Mouse (Mus musculus) kidney, postnatal 36 days (tissue): ENCODE results near the gene Auts2.
A peak's percentile ranks its signal among the peaks of the same experiment; 100 is the strongest.

Experiments
- DNase-seq, 2 experiments: peaks; one replicate each; pipeline ENCODE4 v3.0.0; 2021 to 2022; ENCODE audit warnings: mixed read lengths in 2 of 2

The Auts2 gene

DNA sequence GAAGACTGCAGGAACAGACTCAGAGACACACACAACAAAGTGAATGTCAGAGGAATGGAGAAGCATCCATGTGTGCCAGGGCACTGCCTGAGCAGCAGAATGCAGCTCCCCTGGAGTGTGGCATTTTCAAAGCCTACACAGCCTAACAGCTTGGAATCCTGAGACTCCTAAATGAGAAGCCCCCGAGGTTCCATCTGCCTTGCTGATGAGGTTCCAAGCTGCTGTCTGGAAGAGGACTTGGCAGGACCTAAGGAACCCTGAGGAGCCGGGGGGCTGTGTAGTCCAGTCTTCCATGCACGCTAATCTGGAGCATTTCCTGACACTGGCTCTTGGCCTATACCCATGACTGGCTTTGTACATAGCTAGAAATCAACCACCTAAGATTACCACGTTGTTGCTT is 670.0 kb downstream of the Auts2 start:
- DNase-seq: no peak

DNA sequence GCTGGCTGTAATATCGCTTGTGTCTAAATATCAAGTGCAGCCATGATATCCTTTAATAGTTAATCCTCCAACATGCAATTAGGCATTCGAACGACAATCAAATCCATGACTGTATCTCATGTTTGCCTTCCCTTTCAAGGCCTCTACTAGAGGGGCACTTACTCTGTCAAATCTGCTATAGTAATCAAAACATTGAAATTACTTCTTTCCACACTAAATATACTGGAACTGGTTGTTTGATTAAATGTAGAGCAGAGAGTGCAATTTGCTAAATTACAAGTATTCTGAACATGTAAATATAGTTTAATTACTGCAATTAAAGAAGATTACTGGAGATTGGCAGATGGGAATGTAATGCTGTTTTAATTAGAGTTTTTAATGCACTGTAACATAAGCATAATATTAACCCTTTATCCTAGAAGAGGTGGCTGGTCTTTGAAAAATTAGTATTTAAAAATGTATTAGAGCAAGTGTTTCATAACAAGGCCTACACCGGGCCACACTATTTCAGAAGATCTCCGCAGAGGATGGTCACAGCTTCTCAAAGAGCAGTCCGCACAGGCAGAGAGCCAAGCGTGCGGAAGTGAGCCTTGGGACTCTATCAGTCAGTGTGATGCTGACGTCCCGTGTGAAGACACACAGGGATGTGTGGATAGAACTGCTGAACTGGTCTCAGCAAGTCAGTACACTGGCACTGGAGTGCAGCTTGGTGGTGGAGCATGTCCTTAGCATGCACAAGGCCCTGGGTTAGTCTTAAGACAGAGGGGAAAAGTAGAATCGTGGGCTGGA is 673.2 kb downstream of the Auts2 start:
- no peak for DNase-seq

DNA sequence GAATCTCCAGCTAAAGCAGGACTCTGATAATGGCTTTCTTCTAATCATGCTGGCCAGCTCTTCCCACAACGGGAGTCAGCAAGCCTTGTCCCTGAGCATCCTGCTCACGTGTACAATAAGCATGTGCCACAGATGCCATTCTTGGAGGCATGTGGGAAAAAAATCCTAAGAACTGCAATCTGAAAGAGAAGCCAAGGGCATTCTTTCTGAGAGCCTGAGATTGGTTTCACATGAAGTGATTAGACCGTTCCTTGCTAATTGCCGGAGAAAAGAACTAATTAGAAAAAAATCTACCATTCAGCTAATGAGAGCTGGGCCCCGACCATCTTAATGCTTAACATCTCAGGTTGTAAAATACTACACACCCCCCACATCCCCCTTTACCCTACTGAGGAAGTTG is 677.9 kb downstream of the Auts2 start:
- no peak for DNase-seq

DNA sequence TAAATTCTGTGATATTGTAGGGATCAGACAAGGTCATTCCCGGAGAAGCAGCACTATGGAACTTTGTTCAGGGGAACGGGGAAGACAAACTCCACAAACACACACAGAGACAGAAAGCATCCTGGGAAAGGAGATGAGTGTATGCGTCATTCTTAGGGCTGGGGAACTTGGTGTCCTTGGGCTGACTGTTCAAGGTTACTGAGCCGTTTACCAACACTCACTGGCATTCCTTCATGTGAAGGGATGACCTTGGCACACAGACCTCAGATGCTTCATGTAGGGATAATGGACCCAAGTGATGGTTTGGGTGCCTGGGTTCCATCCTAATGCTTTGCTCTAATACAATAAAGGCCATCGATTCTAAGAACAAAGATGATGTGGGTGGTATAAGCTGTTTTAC is 685.2 kb downstream of the Auts2 start:
- DNase-seq: no peak

DNA sequence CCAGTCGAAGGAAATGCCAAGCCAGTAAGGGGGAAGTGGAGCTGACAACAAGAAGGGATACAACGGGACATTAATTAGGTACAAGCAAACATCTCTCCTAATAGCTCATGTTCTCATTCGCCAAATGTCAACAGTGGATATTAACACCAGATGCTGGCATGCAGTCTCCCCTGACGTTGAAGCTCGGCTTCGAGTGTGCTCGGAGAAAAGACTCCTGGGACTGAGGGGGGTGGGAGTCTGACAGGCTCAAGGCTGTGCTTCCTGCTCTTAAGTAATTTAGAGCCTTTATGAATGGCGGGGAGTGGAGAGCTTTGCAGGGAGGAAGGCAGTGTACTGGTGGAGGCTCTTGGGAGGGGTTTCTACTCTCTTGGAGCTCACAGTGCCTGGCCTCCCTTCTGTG is 687.8 kb downstream of the Auts2 start:
- DNase-seq: peak; percentile 17 to 28

DNA sequence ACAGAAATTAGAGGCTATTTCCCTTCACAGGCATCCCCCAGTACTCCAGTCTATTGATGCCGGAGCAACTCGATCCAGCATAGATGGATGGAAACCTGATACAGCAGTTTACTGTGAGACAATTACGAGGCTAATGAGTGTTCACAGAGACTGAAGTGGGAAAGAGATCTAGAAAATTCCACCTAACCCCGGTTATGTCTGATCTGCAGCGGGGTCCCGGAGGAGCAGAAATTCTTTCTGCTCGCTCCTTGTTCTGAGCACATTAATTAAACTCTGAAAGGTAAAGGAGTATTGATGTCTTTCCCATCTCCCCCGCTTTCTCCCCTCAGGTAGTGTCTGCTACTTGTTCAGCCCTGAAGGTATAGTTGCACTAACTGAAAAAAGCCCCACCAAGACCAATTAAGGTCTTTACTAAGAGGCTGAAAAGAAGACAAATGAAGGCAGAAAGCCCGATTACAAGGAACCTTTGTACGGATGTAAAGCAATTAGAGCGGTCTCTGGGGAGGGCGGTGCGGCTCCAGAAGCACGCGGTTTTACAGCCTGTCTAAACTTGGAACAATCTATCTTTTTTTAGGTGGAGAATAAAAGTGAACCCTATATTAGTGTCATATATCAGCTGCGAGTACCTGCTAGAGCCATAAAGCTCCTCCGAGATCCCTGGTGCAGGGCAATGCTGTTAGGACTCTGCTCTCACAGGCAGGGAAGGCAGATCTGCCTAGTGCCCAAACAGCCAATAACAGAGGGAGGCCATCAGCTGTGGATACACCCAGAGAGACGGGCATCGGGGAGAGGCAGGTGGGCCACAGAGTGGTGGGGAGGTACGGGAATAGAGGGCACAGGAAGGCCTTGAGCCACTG is 691.3 kb downstream of the Auts2 start:
- no peak for DNase-seq

DNA sequence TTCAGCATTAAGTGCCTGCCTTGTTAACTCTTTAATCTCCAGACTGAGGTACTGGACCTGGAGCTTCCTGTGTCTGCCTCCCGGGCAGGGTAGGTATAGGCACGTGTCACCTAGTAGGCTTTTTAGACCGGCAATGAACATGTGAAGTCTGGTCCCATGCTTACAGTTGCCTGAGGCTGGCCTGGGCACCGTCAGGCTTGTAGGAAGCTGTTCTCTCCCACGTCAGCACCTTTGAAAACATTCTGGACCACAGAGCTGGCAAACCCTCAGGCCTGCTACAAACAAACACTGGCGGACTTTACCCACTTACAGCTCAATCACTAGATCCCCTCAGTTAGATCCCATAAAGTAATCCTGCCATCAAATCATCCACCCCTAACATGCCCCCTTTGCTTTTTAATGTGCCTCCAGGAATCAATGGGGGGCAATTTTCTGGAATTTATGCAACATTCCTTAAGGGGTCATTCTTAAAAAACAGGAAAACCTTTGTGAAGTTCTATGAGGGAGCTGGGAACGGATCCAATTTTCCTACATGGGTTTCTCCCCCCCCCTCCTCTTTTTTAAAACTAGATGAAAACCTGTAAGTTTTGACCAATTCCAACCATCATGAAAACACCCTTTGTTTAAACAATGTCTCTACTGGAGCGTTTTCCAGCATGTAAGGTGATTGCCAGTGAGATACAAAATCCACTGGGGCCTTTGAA is 692.4 kb downstream of the Auts2 start:
- peak in 1 of 2 experiments; percentile 31 for DNase-seq

DNA sequence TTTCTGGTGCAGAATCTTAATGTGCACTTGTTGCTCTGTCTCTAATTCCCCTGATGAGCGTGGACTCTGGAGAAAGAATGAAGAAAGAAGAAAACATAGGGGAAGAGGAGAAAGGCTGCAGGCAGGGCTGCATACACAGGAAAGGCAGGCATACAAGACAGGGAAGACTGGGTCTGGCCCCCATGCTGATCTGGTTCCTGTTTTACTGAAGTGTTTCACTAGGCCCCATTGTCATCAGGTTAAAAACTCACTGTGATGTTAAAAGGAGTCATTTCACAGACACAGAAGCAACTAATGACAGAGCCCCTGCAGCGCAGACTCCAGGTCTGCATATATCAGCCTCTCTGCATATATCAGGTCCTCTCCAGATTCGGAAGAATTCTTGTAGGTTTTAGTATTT is 693.5 kb downstream of the Auts2 start:
- no peak for DNase-seq

DNA sequence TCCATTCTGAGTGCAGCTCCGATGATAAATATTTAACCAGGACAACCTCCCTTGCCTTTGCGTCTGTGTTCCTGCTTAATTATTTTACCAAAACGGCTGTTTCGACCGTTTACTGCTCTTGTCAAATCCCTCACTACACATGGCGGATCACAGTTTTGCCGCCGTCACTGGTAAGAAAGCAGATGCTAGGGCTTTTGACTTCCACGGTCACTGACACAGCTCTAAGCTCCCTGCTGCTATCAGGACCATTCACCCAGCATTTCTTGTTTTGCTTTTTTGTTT is 698.7 kb downstream of the Auts2 start:
- peak; percentile 19 to 37 for DNase-seq

DNA sequence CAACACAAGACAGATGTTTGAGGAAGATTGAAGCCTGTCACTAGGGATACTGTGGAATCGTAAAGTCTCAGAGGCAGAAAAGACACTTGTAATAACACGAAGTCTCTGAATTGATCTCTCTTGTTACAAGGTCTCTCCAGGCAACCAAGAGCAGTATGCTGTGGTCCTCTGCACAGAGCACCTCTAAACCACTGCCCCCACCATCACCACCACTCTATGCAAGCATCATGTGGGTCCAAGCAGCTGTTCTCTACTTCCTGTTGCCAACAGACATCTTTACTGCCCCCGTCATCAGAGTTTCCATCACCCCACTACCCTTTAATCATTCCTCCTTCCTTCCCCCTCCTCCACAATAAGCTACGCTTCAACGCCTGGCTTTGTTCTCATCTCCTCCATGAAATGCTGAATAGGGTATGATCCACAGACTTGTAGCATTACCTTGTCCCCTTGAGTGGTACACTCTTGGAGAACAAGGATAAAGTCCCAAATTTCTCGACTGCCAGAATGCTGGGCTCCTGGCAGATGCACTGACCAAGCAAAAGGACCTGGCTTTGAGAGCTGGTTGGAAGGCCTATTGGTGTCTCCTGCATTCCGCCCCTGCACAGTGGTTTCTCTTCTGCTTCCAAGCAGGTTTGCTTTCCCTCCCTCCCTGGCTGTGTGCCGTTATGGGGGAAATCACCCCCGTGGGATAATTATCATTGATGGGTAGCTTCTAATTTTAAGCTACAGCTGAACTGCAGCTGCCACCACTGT is 699.2 kb downstream of the Auts2 start:
- no peak for DNase-seq

DNA sequence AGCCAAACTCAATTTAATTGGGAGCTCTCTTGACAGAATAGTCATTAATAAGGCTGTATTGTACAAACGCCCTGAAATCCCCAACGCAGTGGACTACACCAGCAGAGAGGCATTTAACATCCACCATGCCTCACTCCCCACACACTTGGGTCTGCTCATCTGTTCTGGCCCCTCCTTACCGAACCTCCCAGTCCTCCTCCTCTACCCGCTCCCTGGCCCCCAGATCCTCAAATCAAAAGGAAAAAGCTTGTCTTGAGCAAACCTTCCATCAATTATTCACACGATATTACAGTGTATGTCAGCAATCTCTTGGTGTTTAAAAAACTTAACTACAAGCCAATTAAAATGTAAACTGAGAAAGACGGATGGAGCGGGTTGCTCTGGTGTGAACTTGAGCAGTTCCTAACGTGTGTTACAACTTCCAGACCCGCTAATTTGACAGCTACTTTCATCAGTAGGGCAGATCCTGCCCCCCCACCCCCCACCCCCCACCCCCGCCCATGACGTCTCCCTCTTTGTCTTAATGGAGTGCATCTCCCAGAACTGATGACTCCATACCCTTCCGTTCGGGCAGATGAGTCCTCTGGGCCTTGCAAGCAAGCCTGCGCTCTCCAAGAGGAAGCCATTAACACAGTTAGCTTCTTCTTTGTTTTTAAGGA is 703.4 kb downstream of the Auts2 start:
- DNase-seq: no peak

DNA sequence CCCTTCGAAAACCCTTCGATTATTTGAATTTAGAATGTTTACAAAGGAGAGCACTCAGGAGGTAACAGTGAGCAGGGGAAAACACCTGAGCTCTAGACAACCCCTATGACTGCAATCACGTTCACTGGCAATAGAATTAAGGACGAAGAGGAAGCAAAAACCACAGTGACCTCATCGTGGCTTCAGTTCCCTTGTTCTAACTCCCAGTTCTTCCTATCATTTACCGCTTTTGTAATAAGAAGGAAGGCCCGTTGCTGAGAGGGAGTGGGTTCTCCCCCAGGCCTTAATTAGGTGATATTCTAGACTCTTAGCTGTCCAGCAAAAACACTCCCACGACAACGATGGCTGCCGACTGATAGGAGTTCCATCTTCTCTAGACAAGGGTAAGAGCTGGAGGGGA is 704.1 kb downstream of the Auts2 start:
- DNase-seq: no peak

DNA sequence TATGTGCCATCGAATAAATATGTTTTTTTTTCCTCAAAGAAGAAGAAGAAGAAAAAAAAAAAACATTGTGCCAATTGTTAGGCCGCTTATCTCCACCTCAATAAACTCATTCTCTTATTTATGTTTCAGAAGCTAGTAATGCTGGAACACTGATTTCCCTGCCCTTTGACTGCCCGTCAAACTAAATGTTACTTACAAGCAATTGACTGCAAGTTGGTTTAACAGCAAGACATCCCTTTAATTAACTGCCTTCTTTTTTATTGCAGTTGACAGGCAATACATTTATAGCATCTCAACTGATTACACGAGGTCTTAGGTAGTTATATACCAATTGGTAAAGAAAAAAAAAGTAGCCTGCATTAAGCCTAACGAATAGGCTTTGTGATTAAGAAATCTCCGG is 705.1 kb downstream of the Auts2 start:
- no peak for DNase-seq

DNA sequence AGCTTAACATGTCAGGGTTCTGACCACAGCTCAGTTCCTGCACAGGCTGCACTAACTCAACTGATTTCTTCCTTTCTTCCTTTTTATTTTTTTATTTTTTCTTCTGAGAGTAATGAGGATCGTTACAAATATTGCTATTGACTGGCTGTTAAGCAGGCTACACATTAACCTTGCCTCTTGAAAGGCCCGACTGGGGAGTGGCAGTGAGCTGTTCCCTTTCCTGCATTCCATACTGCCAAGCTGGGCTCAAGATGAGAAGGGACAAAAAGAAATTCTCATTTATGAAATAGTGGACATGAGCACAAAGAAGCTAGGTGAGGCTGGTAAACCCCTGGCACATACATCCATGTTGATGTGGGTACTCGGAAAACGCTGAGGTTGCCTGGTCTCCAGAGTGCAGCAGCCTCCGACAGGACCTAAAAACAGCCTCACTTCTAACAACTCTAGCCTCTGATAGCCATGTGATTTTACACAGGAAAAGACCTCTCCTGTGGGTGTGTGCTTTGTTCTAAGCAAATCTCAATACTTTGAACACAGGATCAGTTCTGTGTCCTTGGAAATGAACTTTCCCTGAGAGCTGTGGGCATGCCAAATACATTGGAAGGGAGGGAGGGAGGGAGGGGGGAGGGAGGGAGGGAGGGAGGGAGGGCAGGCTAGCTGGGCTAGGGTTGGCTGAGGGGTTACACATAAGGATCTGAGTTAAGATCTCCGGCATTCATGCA is 707.0 kb downstream of the Auts2 start:
- DNase-seq: no peak

DNA sequence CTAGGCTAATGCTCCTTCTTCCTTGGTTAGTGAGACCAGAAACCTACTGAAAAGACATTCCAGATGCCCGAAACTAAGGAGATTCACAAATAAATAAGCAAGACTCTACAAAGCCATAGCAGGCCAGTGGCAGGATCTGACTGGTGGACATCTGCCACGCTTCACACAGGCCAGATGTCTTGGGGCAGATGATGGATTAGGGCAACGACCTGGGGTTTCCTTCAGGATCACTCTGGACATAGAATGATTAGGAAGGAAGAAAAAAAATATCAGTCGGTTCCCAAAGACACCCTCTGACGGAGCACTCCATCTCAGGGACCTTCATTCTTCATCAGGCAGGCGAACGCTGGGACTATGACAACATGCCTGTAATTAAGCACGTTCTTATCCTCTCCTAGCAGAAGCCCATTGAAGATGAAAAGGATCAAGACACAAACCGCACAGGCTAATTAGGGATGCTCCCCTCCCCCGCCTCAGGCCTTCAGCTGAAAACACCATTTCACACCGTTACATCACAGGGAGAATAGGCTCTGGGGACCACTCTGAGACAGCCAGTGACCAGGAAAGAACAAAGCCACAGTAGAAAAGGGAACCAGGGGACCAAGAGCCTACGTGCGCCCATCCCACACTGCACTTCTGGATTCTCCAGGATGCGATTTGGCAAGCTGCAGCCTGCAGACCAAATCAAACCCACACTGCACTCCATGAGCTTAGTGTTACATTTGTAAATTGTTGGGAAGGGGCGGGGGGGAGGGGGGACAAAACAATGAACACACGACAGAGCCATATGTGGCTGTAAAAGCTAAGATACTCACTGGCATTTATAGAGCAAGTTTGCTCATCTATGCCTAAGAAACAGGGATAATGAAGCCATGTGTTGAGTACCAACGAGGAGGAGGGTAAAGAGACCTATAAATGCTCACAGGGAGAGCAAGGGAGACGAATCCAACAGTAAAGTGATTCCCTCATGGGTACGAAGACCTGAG is 710.0 kb downstream of the Auts2 start:
- no peak for DNase-seq

DNA sequence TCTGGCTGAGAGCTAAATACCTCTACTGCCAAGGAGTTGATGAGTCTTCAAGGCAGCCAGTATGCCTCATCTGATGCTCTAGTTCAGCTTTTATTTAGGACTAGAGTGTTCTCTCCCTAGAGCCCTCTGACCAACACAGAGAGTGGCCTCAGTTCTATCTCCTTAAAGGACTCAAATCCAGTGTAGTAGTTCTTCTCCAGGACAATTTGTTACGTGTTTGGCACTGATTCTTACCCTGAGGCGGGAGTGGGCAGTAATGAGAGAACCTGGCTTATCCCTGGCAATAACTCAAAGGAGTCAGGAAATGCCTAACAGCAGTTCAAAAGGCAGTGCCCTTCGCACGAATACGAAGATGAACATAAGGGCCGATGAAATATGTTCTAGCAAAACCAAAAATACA is 713.0 kb downstream of the Auts2 start:
- no peak for DNase-seq

DNA sequence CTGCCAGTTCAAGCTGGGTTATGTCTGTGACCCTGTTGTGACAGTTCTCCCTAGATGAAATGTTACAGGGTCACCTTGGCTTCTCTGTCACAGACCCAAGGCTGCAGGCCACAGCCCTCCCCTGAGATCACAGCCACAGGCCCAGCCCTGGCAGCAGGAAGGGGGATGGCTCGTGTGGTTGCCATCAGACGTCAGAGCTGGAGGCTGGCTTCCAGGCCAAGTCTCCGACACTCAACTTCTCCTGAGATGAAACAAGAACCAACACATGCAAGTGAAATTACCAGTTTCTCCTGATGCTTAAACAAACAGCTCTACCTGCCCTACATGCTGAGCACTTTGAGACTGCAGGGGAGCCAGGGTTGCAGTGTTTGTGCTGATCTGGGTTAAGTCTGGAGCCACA is 713.9 kb downstream of the Auts2 start:
- DNase-seq: no peak

DNA sequence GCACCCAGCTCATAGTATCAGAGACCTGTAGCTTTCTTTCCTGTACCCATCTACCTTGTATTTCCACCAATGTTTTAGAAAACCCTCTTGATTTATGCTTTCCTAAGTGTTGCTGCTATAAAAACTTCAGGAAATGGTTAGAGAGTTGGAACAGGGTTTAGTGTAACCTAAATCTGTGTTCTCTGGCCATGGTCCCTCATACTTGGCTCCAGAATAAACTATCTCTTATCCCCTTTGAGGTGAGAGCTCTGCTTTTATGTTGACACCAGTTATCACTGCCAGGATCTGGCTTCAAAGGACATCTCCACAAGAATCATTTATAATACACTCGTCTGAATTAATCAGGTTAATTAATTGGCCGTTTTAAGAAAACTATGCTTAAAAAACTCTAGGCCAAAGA is 714.5 kb downstream of the Auts2 start:
- no peak for DNase-seq

DNA sequence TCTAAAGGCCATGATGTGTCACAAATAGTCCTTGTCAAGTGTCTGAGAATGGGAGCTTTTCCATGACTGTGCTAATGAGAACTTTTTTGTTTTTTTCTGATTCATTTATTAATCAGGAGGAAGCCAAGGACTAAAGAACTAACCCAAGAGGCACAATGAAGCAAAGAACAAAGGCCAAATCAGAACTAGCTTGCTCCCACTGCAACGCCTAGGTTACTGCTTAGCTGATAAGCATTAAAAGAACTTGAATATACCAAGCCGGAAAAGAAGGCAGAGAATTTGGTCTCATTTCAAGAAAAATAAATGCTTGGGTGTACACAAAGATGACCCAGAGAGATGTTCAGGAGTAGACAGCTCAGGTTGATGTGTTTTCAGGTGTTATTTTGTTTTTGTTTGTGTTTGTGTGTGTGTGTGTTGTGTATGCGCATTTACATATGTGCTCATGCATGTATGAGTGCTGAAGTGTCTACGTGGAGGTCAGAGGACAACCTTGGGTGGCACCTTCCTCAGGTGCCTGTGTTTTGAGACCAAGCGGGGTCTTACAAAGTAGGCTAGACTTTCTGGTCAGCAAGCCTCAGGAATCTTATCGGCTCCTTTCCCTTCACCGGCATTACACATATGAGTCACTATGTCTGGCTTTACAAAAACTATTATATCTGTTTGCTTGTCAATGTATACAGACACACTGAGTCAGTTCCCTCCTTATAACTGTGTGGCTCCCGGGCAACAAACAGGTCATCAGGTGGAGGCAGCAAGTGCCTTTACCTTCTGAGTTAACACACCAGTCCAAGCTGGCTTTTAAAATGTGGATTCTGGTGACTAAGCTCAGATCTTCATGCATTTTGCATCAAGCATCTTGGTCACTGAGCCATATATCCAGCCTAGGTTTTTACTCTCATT is 716.5 kb downstream of the Auts2 start:
- DNase-seq: no peak

DNA sequence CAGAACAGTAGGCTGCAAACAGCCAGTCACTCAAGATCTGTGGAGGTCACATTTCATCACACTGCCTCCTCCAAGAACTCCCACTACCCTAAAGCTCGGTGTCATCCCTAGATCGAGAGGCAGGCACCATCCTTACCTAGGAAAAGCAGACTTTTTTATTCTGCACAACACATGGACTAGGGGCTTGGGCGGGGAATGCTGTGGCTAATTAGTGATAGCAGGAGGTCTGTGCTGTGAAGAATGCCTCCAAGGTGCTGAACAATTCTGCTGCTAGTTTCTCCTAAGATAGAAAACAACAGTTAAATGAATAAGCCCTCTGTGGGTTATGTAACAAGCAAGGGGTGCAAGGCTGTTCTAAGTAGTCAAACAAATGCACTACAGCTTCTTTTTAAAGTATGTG is 717.7 kb downstream of the Auts2 start:
- DNase-seq: no peak
